Mouse (Mus musculus): ENCODE data around the gene Abca13. TPM values are rescaled to one million over a fixed set of nuclear protein-coding genes. Genes with fewer than 3 reads are reported as not detected.
"Not testable (repeated sequence)": the region's sequence is repeated elsewhere in the genome, so short reads cannot be mapped to it uniquely, and the experiment has no call there.

The Abca13 gene
- polyA plus RNA-seq, 1 experiment from 2014 or later = 0.01 TPM

- WGBS = 46% methylated on average over 1 of the region's 1 CpGs
- H3K4me1 ChIP-seq = no peaks in the 10 kb centered on the region
- no peak overlapping the region for H3K4me3 ChIP-seq
- H3K4me2 ChIP-seq = no peak overlapping the region
- H3K9ac ChIP-seq = no peak overlapping the region
- no peaks in the 10 kb centered on the region for H3K36me3 ChIP-seq
- H3K27ac ChIP-seq (replicated peaks) = no peak overlapping the region
- H3K27me3 ChIP-seq (replicated peaks) = no peaks in the 10 kb centered on the region
- H3K9me3 ChIP-seq = no peaks in the 10 kb centered on the region
- ATAC-seq (ENCODE audit: extremely low read depth, insufficient number of reproducible peaks, low FRiP score, low TSS enrichment) = no peak
Observed at GRCm38 (mm10) chr11:9299615-9300014, 107.9 kb downstream of the Abca13 start.

GRCm38 (mm10) chr11:9305450-9305849, 113.7 kb downstream of the Abca13 start:
- 85% methylated on average over 4 of the region's 4 CpGs for WGBS
- Histone ChIP-seq H3K4me1 (no peaks in the 10 kb centered on the region), H3K4me3 (no peak overlapping the region), H3K27ac (replicated peaks) (no peak overlapping the region), H3K36me3 (no peaks in the 10 kb centered on the region), H3K27me3 (replicated peaks) (no peaks in the 10 kb centered on the region), H3K4me2 (no peak overlapping the region), H3K9ac (no peak overlapping the region), H3K9me3 (no peaks in the 10 kb centered on the region)
- no peak for ATAC-seq (ENCODE audit: extremely low read depth, insufficient number of reproducible peaks, low FRiP score, low TSS enrichment)

- WGBS = 36% methylated on average over 3 of the region's 3 CpGs
- no peaks in the 10 kb centered on the region; the same call in 1 of the 2 replicates for H3K27me3 ChIP-seq (replicated peaks)
Observed at GRCm38 (mm10) chr11:9316545-9316944, 124.8 kb downstream of the Abca13 start.

GRCm38 (mm10) chr11:9317076-9317929, 125.6 kb downstream of the Abca13 start:
- H3K36me3 ChIP-seq = no peaks in the 10 kb centered on the region
- no peaks in the 10 kb centered on the region for H3K4me1 ChIP-seq
- no peaks in the 10 kb centered on the region; the same call in 1 of the 2 replicates for H3K27me3 ChIP-seq (replicated peaks)
- no peak overlapping the region for H3K9ac ChIP-seq
- no peak overlapping the region for H3K27ac ChIP-seq (replicated peaks)
- no peak overlapping the region for H3K4me2 ChIP-seq
- H3K9me3 ChIP-seq = no peaks in the 10 kb centered on the region
- no peak overlapping the region for H3K4me3 ChIP-seq
- ATAC-seq (ENCODE audit: extremely low read depth, insufficient number of reproducible peaks, low FRiP score, low TSS enrichment) = no peak
- WGBS = 28% methylated on average over 6 of the region's 6 CpGs

More at GRCm38 (mm10) chr11:9316545-9316944, 124.8 kb downstream of the Abca13 start:
- H3K4me3 ChIP-seq = no peak overlapping the region
- H3K4me2 ChIP-seq = no peak overlapping the region
- no peak overlapping the region for H3K27ac ChIP-seq (replicated peaks)
- no peak for ATAC-seq (ENCODE audit: extremely low read depth, insufficient number of reproducible peaks, low FRiP score, low TSS enrichment)
- H3K36me3 ChIP-seq = no peaks in the 10 kb centered on the region
- no peaks in the 10 kb centered on the region for H3K9me3 ChIP-seq
- no peak overlapping the region for H3K9ac ChIP-seq
- no peaks in the 10 kb centered on the region for H3K4me1 ChIP-seq

GRCm38 (mm10) chr11:9338151-9338550, 146.4 kb downstream of the Abca13 start:
- no peaks in the 10 kb centered on the region for H3K9me3 ChIP-seq
- no peaks in the 10 kb centered on the region for H3K4me1 ChIP-seq
- H3K36me3 ChIP-seq = no peaks in the 10 kb centered on the region
- no peak overlapping the region for H3K4me2 ChIP-seq
- 75% methylated on average over 3 of the region's 3 CpGs for WGBS
- H3K27me3 ChIP-seq (replicated peaks) = no peaks in the 10 kb centered on the region
- H3K4me3 ChIP-seq = no peak overlapping the region
- no peak overlapping the region for H3K27ac ChIP-seq (replicated peaks)
- no peak overlapping the region for H3K9ac ChIP-seq
- ATAC-seq (ENCODE audit: extremely low read depth, insufficient number of reproducible peaks, low FRiP score, low TSS enrichment) = no peak

DNA sequence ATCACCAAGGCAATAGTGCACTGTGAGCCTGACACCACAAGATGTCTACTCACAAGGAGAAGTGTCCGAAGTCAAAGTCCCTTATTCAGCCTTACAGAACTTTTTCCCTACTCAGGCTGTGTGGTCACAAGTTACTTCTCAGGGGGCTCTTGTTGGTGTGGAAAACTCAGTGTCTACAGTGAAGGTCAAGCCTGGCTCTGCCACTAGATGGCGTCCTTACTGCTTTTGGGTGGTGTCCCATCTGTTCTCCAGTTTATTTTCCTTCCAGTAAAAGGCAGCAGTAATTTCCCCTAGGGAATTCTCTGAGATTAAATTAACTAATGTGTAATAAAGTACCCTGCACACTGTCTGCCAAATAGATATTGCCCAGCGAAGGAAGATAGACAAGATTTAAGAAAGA, 156.0 kb downstream of the Abca13 start:
- H3K27ac ChIP-seq (replicated peaks) = no peak overlapping the region
- H3K4me3 ChIP-seq = no peak overlapping the region
- H3K4me2 ChIP-seq = no peak overlapping the region
- H3K9me3 ChIP-seq = no peaks in the 10 kb centered on the region
- WGBS = 42% methylated on average over 3 of the region's 3 CpGs
- H3K27me3 ChIP-seq (replicated peaks) = no peaks in the 10 kb centered on the region
- H3K4me1 ChIP-seq = no peaks in the 10 kb centered on the region
- no peaks in the 10 kb centered on the region for H3K36me3 ChIP-seq
- ATAC-seq (ENCODE audit: extremely low read depth, insufficient number of reproducible peaks, low FRiP score, low TSS enrichment) = no peak
- H3K9ac ChIP-seq = no peak overlapping the region

DNA sequence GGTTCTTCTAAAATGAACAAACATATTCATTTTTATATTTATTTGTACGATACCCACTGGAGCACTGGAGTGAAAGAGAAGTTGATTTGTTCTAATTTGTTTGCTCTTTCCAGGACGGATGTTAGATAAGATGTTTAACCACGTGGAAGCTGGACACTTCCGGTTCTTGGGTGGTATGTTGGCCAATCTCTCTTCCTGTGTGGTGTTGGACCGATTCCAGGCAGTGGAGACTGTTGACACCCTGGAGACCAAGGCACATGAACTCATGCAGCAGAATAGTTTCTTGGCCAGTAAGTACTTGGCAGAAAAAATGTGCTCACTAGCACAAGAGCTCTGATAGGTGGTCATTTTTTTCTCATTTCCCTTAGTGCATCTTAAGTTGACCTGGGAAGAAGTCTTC, 181.4 kb downstream of the Abca13 start:
- Histone ChIP-seq H3K4me2 (no peak overlapping the region), H3K27ac (replicated peaks) (no peak overlapping the region), H3K9me3 (no peaks in the 10 kb centered on the region), H3K27me3 (replicated peaks) (no peaks in the 10 kb centered on the region), H3K36me3 (no peaks in the 10 kb centered on the region), H3K4me3 (no peak overlapping the region), H3K4me1 (no peaks in the 10 kb centered on the region), H3K9ac (no peak overlapping the region)
- 48% methylated on average over 5 of the region's 5 CpGs for WGBS
- ATAC-seq (ENCODE audit: extremely low read depth, insufficient number of reproducible peaks, low FRiP score, low TSS enrichment) = no peak

DNA sequence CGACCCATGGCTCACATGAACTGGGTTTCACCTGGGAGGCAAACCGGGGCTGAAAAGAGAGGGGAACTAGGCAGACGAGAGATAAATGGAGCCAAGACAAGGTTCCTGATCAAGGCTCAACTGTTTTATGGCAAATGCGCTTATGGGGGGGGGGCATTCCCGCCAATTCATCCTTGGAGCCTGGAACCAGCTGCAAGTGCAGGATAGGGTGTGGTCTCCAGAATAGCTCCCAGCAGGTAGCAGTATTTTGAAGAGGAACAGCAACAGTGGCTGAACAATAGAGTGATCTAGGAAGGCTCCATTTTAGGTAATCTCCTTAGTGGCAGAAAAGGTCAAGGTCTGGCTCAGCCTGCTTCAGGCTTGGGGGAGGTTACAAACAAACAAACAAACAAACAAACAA, 182.7 kb downstream of the Abca13 start:
- H3K36me3 ChIP-seq; H3K9me3 ChIP-seq; H3K4me1 ChIP-seq; H3K4me3 ChIP-seq; ATAC-seq (ENCODE audit: extremely low read depth, insufficient number of reproducible peaks, low FRiP score, low TSS enrichment); H3K27me3 ChIP-seq (replicated peaks); H3K27ac ChIP-seq (replicated peaks); H3K4me2 ChIP-seq; H3K9ac ChIP-seq: not testable (repeated sequence)
- 66% methylated on average over 5 of the region's 5 CpGs for WGBS

DNA sequence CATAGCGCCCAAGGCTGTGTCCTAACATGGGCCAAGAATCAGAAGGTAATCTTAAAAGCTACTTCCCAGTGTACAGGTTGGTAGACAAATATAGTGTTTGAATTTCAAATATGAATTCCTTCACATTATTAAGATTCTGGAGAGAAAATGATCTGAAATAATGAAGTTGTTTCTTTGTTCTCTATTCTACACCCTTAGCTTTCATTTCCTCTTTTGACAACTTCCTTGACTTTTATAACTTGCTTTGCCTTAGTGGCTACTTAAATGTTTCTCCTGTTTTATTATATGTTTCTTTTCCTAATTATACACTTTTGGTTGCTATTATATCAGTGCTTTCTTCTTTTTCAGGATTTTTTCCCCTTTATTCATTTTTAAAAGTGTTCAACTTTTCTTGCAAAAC, 196.8 kb downstream of the Abca13 start:
- no peak for ATAC-seq (ENCODE audit: extremely low read depth, insufficient number of reproducible peaks, low FRiP score, low TSS enrichment)
- no peaks in the 10 kb centered on the region for H3K9me3 ChIP-seq

DNA sequence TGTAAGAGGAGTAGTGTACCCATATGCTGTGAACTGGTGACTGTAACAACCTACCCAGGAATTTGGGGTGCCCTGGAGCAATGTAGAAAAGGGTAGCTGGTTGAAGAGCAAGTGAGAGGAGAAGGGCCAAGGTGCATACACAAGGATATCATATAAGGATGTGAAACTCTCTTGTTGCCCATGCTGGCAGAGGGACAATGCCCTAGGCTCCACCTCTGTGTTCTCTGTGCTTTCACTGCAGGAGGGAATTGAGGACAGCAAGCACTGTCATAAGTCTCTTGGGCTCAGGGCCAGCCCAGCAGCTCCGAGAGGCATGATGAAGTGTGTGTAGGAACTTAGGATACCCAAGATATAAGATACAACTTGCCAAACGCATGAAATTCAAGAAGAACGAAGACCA, 225.2 kb downstream of the Abca13 start:
- H3K4me2 ChIP-seq = no peak overlapping the region
- ATAC-seq (ENCODE audit: extremely low read depth, insufficient number of reproducible peaks, low FRiP score, low TSS enrichment) = no peak
- 65% methylated on average over 3 of the region's 3 CpGs for WGBS

More for the DNA sequence above, 196.8 kb downstream of the Abca13 start:
- Histone ChIP-seq H3K4me1 (no peaks in the 10 kb centered on the region), H3K9ac (no peak overlapping the region), H3K4me2 (no peak overlapping the region), H3K36me3 (no peaks in the 10 kb centered on the region), H3K27ac (replicated peaks) (no peak overlapping the region), H3K4me3 (no peak overlapping the region), H3K27me3 (replicated peaks) (no peaks in the 10 kb centered on the region)
- 88% methylated on average over 1 of the region's 1 CpGs for WGBS

DNA sequence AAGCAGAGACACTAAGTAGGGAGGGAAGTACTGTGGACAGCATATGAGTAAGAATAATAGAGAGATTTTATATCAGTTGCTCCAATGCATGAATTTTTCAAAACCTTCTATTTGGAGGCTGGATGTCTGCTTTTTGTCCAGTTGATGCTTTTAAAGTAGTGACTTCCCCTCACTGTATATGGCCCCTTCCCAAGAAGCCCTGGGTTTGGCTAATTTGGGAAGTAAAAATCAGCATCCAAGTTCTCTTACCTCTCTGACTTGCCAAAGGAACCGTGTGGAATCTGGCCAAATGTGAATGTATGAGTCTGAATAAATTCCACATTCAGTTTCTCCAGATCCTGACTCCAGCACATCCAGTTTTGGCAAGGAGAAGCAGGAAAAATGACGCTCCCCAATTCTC, 228.5 kb downstream of the Abca13 start:
- Histone ChIP-seq H3K9me3 (no peaks in the 10 kb centered on the region), H3K9ac (no peak overlapping the region), H3K27ac (replicated peaks) (no peak overlapping the region), H3K4me2 (no peak overlapping the region), H3K4me1 (peaks cover 8% of the 10 kb centered on the region; the same call in 1 of the 2 replicates), H3K4me3 (no peak overlapping the region), H3K36me3 (no peaks in the 10 kb centered on the region), H3K27me3 (replicated peaks) (no peaks in the 10 kb centered on the region)
- ATAC-seq (ENCODE audit: extremely low read depth, insufficient number of reproducible peaks, low FRiP score, low TSS enrichment) = no peak
- whole genome bisulfite sequencing = 20% methylated on average over 2 of the region's 2 CpGs

More for the DNA sequence above, 225.2 kb downstream of the Abca13 start:
- Histone ChIP-seq H3K9ac (no peak overlapping the region), H3K4me3 (no peak overlapping the region), H3K36me3 (no peaks in the 10 kb centered on the region), H3K27ac (replicated peaks) (no peak overlapping the region), H3K27me3 (replicated peaks) (no peaks in the 10 kb centered on the region; the same call in 1 of the 2 replicates), H3K9me3 (no peaks in the 10 kb centered on the region), H3K4me1 (peaks cover 8% of the 10 kb centered on the region; the same call in 1 of the 2 replicates)

GRCm38 (mm10) chr11:9427411-9427810, 235.7 kb downstream of the Abca13 start:
- Histone ChIP-seq H3K27ac (replicated peaks) (no peak overlapping the region), H3K4me3 (no peak overlapping the region)

More at GRCm38 (mm10) chr11:9427411-9427810, 235.7 kb downstream of the Abca13 start:
- no peaks in the 10 kb centered on the region for H3K9me3 ChIP-seq
- 32% methylated on average over 3 of the region's 3 CpGs for WGBS
- no peaks in the 10 kb centered on the region for H3K36me3 ChIP-seq
- no peaks in the 10 kb centered on the region for H3K27me3 ChIP-seq (replicated peaks)
- H3K9ac ChIP-seq = no peak overlapping the region
- no peaks in the 10 kb centered on the region for H3K4me1 ChIP-seq
- H3K4me2 ChIP-seq = no peak overlapping the region
- no peak for ATAC-seq (ENCODE audit: extremely low read depth, insufficient number of reproducible peaks, low FRiP score, low TSS enrichment)

All from heart, embryonic 13.5 days (tissue).